Mouse (Mus musculus): Measurements from ENCODE around the gene Gbf1.

GRCm38 (mm10) chr19:46224882-46225281 is 72.6 kb downstream of the Gbf1 start:
- TF ChIP-seq CTCF (IDR thresholded peaks at IDR 0.05; ENCODE audit: control insufficient read depth, insufficient read depth, insufficient replicate concordance, low read depth, low read length), result no peak
- no peak for TF ChIP-seq POLR2A (IDR thresholded peaks at IDR 0.05; ENCODE audit: control insufficient read depth, low read depth, low read length)

Data from testis, adult 2 months (tissue).